Mouse (Mus musculus) hindbrain, embryonic 15.5 days (tissue): ENCODE results near the gene Gm20388. TPM values are rescaled to one million over a fixed set of nuclear protein-coding genes. Genes with fewer than 3 reads are reported as not detected.
"Not testable (repeated sequence)": the region's sequence is repeated elsewhere in the genome, so short reads cannot be mapped to it uniquely, and the experiment has no call there.

ENCODE experiments used
- ATAC-seq: fragments of 200-750 bp; cut with Nextera tagmentation; 2 replicates; pipeline ENCODE4 v1.8.0; 2017; ENCODE audit warnings: low read depth, moderate number of reproducible peaks, moderate TSS enrichment; ENCODE audit not compliant: low FRiP score
- H3K27ac ChIP-seq: fragments of 300-500 bp; sonication (generic); replicated peaks from 2 replicates; pipeline ENCODE4 v1.5.1; 2015; ENCODE audit warnings: mild to moderate bottlenecking, inconsistent platforms
- H3K27me3 ChIP-seq: fragments of 300-500 bp; sonication (generic); 2 replicates; pipeline ENCODE4 v1.6.1; 2015; ENCODE audit warnings: control low read depth, inconsistent platforms
- H3K36me3 ChIP-seq: fragments of 300-500 bp; sonication (generic); 2 replicates; pipeline ENCODE4 v1.6.1; 2015; ENCODE audit warnings: control low read depth, inconsistent platforms
- H3K4me1 ChIP-seq: fragments of 300-500 bp; sonication (generic); replicated peaks from 2 replicates; pipeline ENCODE4 v1.6.1; 2015; ENCODE audit warnings: control low read depth, inconsistent platforms
- H3K4me2 ChIP-seq: fragments of 300-500 bp; sonication (generic); 2 replicates; pipeline ENCODE4 v1.6.1; 2015; ENCODE audit warnings: moderate library complexity, mild to moderate bottlenecking, inconsistent platforms
- H3K4me3 ChIP-seq: fragments of 300-500 bp; sonication (generic); 2 replicates; pipeline ENCODE4 v1.5.1; 2015; ENCODE audit warnings: mild to moderate bottlenecking, inconsistent platforms
- H3K9ac ChIP-seq: fragments of 300-500 bp; sonication (generic); 2 replicates; pipeline ENCODE4 v1.6.1; 2015; ENCODE audit warnings: inconsistent platforms
- H3K9me3 ChIP-seq: fragments of 300-500 bp; sonication (generic); 2 replicates; pipeline ENCODE4 v1.6.1; 2016; ENCODE audit warnings: control low read depth, inconsistent platforms
- WGBS: fragments of 180-500 bp; shearing (Covaris S2); methylation state at CpG from one replicate; pipeline ENCODE4 v1.1.7; 2015; 5-methylcytosine and 5-hydroxymethylcytosine counted together
- polyA plus RNA-seq: library from polyadenylated mRNA; unstranded; fragments of >200 nt; fragmentation: Nextera tagmentation; extraction: Ambion mirVana; gene quantifications from 2 replicates; pipeline ENCODE4 v1.2.1, GENCODE M21; 2015

Gene Gm20388
- polyA plus RNA-seq, 1 experiment from 2014 or later: 5.4 TPM

GRCm38 (mm10) chr8:122624653-122625052 is 2714.0 kb downstream of the Gm20388 start:
- H3K4me3 ChIP-seq: no peak overlapping the region
- WGBS: 73% methylated on average over 5 of the region's 5 CpGs

DNA sequence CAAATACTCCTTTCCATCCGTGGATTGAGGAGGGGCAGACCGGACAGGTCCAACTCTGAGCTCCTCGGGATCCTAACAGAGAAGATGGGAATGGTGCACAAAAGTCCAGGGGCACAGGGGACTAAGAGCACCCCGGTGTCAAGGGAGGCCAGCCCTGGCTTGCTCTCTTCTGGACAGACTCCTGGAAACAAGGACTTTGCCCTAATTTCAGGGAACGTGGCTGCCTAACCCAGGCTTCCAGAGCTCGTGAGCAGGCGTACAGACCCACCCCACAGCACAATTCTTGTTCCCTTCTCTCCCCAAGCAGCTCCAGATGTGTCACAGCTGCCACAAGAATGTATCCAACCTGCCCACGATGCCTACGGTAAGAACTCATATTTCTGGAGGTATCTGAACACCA is 2715.2 kb downstream of the Gm20388 start:
- ATAC-seq: no peak
- H3K4me3 ChIP-seq: no peak overlapping the region
- no peaks in the 10 kb centered on the region for H3K9me3 ChIP-seq
- H3K27ac ChIP-seq: no peak overlapping the region
- no peaks in the 10 kb centered on the region for H3K27me3 ChIP-seq
- peaks cover 7% of the 10 kb centered on the region for H3K4me1 ChIP-seq
- H3K36me3 ChIP-seq: peaks cover 5% of the 10 kb centered on the region; the same call in 1 of the 2 replicates
- no peak overlapping the region for H3K9ac ChIP-seq
- H3K4me2 ChIP-seq: no peak overlapping the region
- WGBS: 82% methylated on average over 9 of the region's 9 CpGs

More at GRCm38 (mm10) chr8:122624653-122625052, 2714.0 kb downstream of the Gm20388 start:
- no peak for ATAC-seq
- H3K27me3 ChIP-seq: no peaks in the 10 kb centered on the region
- no peak overlapping the region for H3K27ac ChIP-seq
- H3K4me2 ChIP-seq: no peak overlapping the region
- no peak overlapping the region for H3K9ac ChIP-seq
- H3K4me1 ChIP-seq: 0 out of 2 replicates have a peak, but pooled peaks cover 3% of the 10 kb centered on the region
- H3K9me3 ChIP-seq: no peaks in the 10 kb centered on the region
- no peaks in the 10 kb centered on the region; the same call in 1 of the 2 replicates for H3K36me3 ChIP-seq

DNA sequence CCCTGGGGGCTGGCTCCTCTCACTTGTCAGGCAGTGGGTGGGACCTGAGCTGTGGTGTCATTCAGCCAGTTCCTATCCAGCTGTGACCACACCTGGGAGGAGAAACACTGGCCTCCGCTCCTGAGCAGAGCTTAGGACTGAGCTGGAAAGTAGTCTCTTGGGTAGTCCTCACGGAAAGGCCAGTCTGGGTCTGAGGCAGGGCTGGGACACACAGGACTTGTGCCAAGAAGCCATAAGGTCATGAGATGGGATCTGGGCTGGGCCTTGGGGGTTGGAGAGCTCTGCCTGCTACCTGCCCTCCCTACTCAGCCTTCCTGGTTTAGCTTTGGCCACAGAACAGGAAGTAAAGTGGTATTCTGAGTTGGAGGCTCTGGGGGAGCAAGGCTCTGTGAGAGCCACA is 2716.3 kb downstream of the Gm20388 start:
- no peaks in the 10 kb centered on the region for H3K9me3 ChIP-seq
- no peak for ATAC-seq
- H3K4me2 ChIP-seq: no peak overlapping the region
- H3K4me3 ChIP-seq: no peak overlapping the region
- 72% methylated on average over 2 of the region's 2 CpGs for WGBS
- H3K27ac ChIP-seq: no peak overlapping the region; the same call in 1 of the 2 replicates
- H3K4me1 ChIP-seq: peaks cover 9% of the 10 kb centered on the region
- H3K27me3 ChIP-seq: no peaks in the 10 kb centered on the region
- H3K9ac ChIP-seq: no peak overlapping the region
- H3K36me3 ChIP-seq: peaks cover 5% of the 10 kb centered on the region; the same call in 1 of the 2 replicates

- 23% methylated on average over 10 of the region's 10 CpGs for WGBS
- no peak overlapping the region for H3K27ac ChIP-seq
- no peak overlapping the region for H3K4me2 ChIP-seq
- H3K4me1 ChIP-seq: peaks cover 9% of the 10 kb centered on the region
- peaks cover 24% of the 10 kb centered on the region for H3K36me3 ChIP-seq
- ATAC-seq: no peak
- no peak overlapping the region for H3K4me3 ChIP-seq
- no peaks in the 10 kb centered on the region for H3K9me3 ChIP-seq
- no peaks in the 10 kb centered on the region for H3K27me3 ChIP-seq
- no peak overlapping the region for H3K9ac ChIP-seq
These were observed 2718.7 kb downstream of the Gm20388 start for GRCm38 (mm10) chr8:122629388-122629787.

GRCm38 (mm10) chr8:122630696-122631095 is 2720.1 kb downstream of the Gm20388 start:
- peaks cover 35% of the 10 kb centered on the region for H3K36me3 ChIP-seq
- H3K27ac ChIP-seq: no peak overlapping the region
- H3K27me3 ChIP-seq: no peaks in the 10 kb centered on the region
- H3K9me3 ChIP-seq: no peaks in the 10 kb centered on the region
- WGBS: 61% methylated on average over 22 of the region's 22 CpGs
- no peak overlapping the region for H3K4me2 ChIP-seq
- H3K4me3 ChIP-seq: no peak overlapping the region
- peaks cover 9% of the 10 kb centered on the region for H3K4me1 ChIP-seq
- H3K9ac ChIP-seq: no peak overlapping the region
- no peak for ATAC-seq

- not testable (repeated sequence) for H3K27ac ChIP-seq, H3K4me1 ChIP-seq, H3K4me2 ChIP-seq, H3K27me3 ChIP-seq, ATAC-seq, H3K9me3 ChIP-seq, H3K9ac ChIP-seq, H3K4me3 ChIP-seq
- H3K36me3 ChIP-seq: peaks cover 38% of the 10 kb centered on the region
- WGBS: 79% methylated on average over 3 of the region's 3 CpGs
These were observed 2721.5 kb downstream of the Gm20388 start for GRCm38 (mm10) chr8:122632134-122632533.

- Histone ChIP-seq H3K4me1 (peaks cover 7% of the 10 kb centered on the region), H3K4me2 (no peak overlapping the region), H3K9me3 (no peaks in the 10 kb centered on the region), H3K9ac (no peak overlapping the region), H3K36me3 (peaks cover 42% of the 10 kb centered on the region), H3K4me3 (no peak overlapping the region), H3K27ac (no peak overlapping the region), H3K27me3 (no peaks in the 10 kb centered on the region)
- 93% methylated on average over 14 of the region's 14 CpGs for WGBS
- no peak for ATAC-seq
These were observed 2722.6 kb downstream of the Gm20388 start for GRCm38 (mm10) chr8:122633205-122633604.

GRCm38 (mm10) chr8:122635878-122636802 is 2725.5 kb downstream of the Gm20388 start:
- no peak overlapping the region for H3K4me2 ChIP-seq
- H3K4me3 ChIP-seq: no peak overlapping the region
- H3K27me3 ChIP-seq: no peaks in the 10 kb centered on the region
- H3K36me3 ChIP-seq: peaks cover 37% of the 10 kb centered on the region
- H3K9ac ChIP-seq: no peak overlapping the region
- no peak overlapping the region for H3K27ac ChIP-seq
- WGBS: 82% methylated on average over 14 of the region's 14 CpGs
- no peaks in the 10 kb centered on the region for H3K9me3 ChIP-seq
- H3K4me1 ChIP-seq: peaks cover 22% of the 10 kb centered on the region
- ATAC-seq: no peak

GRCm38 (mm10) chr8:122636803-122637175 is 2726.1 kb downstream of the Gm20388 start:
- peaks cover 37% of the 10 kb centered on the region for H3K36me3 ChIP-seq
- H3K4me3 ChIP-seq: no peak overlapping the region
- no peak overlapping the region for H3K4me2 ChIP-seq
- H3K9ac ChIP-seq: no peak overlapping the region
- no peaks in the 10 kb centered on the region for H3K27me3 ChIP-seq
- WGBS: 65% methylated on average over 9 of the region's 9 CpGs
- H3K4me1 ChIP-seq: peaks cover 22% of the 10 kb centered on the region
- H3K9me3 ChIP-seq: no peaks in the 10 kb centered on the region
- H3K27ac ChIP-seq: no peak overlapping the region
- ATAC-seq: no peak

DNA sequence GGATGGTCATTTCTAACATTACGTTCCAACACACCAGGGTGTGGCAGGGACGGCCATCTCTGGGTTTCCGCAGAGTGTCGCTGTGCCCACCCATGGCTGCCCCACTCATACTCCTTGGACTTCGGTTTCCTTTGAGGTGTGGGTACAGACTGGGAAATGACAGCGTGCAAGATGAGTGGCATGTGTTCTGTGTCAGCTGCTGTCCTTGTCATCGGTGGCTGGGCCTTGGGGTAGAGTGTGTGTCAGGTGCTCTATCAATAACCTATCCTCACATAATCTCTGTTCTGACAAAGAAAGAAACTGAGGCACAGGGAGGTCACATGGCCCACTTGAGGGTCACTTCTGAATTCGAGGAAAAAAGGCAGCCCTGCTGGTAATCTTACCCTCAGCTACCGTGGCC is 2726.6 kb downstream of the Gm20388 start:
- Histone ChIP-seq H3K4me2 (no peak overlapping the region), H3K27ac (no peak overlapping the region), H3K4me1 (peaks cover 22% of the 10 kb centered on the region), H3K36me3 (peaks cover 37% of the 10 kb centered on the region), H3K4me3 (no peak overlapping the region), H3K27me3 (no peaks in the 10 kb centered on the region), H3K9me3 (no peaks in the 10 kb centered on the region), H3K9ac (no peak overlapping the region)
- ATAC-seq: no peak
- 88% methylated on average over 9 of the region's 9 CpGs for WGBS

GRCm38 (mm10) chr8:122638601-122639000 is 2728.0 kb downstream of the Gm20388 start:
- Histone ChIP-seq H3K27ac (peak overlapping the region; percentile 66; the same call in 1 of the 2 replicates), H3K27me3 (no peaks in the 10 kb centered on the region), H3K36me3 (peaks cover 28% of the 10 kb centered on the region), H3K4me2 (no peak overlapping the region), H3K9me3 (no peaks in the 10 kb centered on the region), H3K4me3 (no peak overlapping the region), H3K9ac (no peak overlapping the region), H3K4me1 (peaks cover 22% of the 10 kb centered on the region)
- ATAC-seq: no peak
- 51% methylated on average over 16 of the region's 16 CpGs for WGBS

DNA sequence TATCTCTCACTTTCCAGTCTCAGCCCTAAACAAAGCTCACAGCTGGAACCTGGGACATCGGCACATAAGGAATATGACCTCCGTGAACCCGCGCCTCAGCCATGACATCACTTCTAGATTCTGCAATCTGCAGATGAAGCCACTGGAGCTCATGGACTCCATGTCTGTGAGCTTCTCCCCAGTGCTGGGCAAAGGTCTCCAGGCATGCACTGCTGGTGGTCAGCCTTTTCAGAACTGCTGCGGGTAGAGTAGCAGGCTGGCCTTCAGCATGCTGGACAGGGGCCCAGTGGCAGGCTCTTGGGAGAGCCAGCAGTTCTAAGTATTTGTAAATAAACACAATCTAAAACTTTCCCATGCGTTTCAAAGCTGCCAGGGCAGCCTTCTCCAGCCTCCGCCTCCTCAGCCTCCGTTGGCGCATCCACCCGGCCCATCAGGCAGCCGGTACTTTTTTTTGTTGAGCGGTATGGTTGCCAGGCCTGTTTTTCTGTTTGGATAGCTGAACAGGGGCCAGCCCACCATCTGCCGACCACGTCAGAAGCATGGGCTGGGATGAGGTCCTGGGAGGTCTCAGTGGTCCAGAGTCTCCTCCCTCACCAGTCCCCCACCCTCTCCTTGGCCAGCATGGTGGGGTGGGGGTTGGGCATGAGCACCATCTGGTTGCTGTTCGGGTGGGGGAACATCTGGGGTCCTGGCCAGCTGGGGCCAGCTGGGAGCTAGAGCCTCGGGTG is 2729.0 kb downstream of the Gm20388 start:
- Histone ChIP-seq H3K36me3 (peaks cover 18% of the 10 kb centered on the region), H3K4me3 (no peak overlapping the region), H3K4me2 (no peak overlapping the region), H3K27ac (peak overlapping the region; percentile 66), H3K27me3 (no peaks in the 10 kb centered on the region), H3K4me1 (peaks cover 22% of the 10 kb centered on the region), H3K9me3 (no peaks in the 10 kb centered on the region), H3K9ac (no peak overlapping the region)
- peak; percentile 58 for ATAC-seq
- 32% methylated on average over 16 of the region's 16 CpGs for WGBS
